Mouse (Mus musculus) C2C12 (cell line): Measurements from ENCODE around the gene Mov10. TPM values are rescaled to one million over a fixed set of nuclear protein-coding genes. Genes with fewer than 3 reads are reported as not detected.

Experiments used
- H3K27me3 ChIP-seq: one replicate; pipeline ENCODE4 v1.6.1; 2011; ENCODE audit not compliant: control insufficient read depth, insufficient read depth, insufficient read length
- H3K36me3 ChIP-seq: one replicate; pipeline ENCODE4 v1.6.1; 2011; ENCODE audit not compliant: control insufficient read depth, insufficient read depth
- H3K4me3 ChIP-seq: one replicate; pipeline ENCODE4 v1.5.1; 2011; ENCODE audit warnings: mild to moderate bottlenecking, control low read depth; ENCODE audit not compliant: poor library complexity, insufficient read depth, severe bottlenecking
- H3K79me2 ChIP-seq: one replicate; pipeline ENCODE4 v1.6.1; 2011; ENCODE audit not compliant: control insufficient read depth, insufficient read depth
- H3K79me3 ChIP-seq: one replicate; pipeline ENCODE4 v1.6.1; 2011; ENCODE audit warnings: low read depth, control low read depth
- H3ac ChIP-seq: one replicate; pipeline ENCODE3; 2011; ENCODE audit warnings: low read depth; ENCODE audit not compliant: control insufficient read depth, insufficient read length
- CEBPB ChIP-seq: IDR thresholded peaks from one replicate; pipeline ENCODE4 v1.6.1; 2011; ENCODE audit warnings: low read depth, mild to moderate bottlenecking, control low read depth, moderate library complexity
- CTCF ChIP-seq: IDR thresholded peaks from one replicate; pipeline ENCODE4 v1.5.1; 2011; ENCODE audit not compliant: control insufficient read depth, insufficient read depth, insufficient read length
- FOSL1 ChIP-seq: IDR thresholded peaks from one replicate; pipeline ENCODE4 v1.8.0; 2011; ENCODE audit warnings: mild to moderate bottlenecking, low read length; ENCODE audit not compliant: poor library complexity, insufficient read depth, severe bottlenecking
- MAX ChIP-seq: IDR thresholded peaks from one replicate; pipeline ENCODE4 v1.6.1; 2011; ENCODE audit warnings: mild to moderate bottlenecking, control low read depth
- MYOD1 ChIP-seq: IDR thresholded peaks from one replicate; pipeline ENCODE4 v1.6.1; 2011; ENCODE audit warnings: low read depth; ENCODE audit not compliant: control insufficient read depth, insufficient read length
- MYOG ChIP-seq: IDR thresholded peaks from one replicate; pipeline ENCODE4 v1.6.1; 2011; ENCODE audit not compliant: control insufficient read depth, insufficient read length; ENCODE audit errors: extremely low read depth
- USF1 ChIP-seq: IDR thresholded peaks from one replicate; pipeline ENCODE4 v1.6.1; 2011; ENCODE audit warnings: low read depth, mild to moderate bottlenecking, control low read depth, moderate library complexity
- polyA plus RNA-seq: library from polyadenylated mRNA; unstranded; fragments of >200 nt; fragmentation: generic; extraction: Trizol; gene quantifications from one replicate; pipeline ENCODE4 v1.2.1, GENCODE M21; 2012; ENCODE audit warnings: missing spikeins

Mov10 gene
- polyA plus RNA-seq, 1 experiment, result 9.3 TPM

DNA sequence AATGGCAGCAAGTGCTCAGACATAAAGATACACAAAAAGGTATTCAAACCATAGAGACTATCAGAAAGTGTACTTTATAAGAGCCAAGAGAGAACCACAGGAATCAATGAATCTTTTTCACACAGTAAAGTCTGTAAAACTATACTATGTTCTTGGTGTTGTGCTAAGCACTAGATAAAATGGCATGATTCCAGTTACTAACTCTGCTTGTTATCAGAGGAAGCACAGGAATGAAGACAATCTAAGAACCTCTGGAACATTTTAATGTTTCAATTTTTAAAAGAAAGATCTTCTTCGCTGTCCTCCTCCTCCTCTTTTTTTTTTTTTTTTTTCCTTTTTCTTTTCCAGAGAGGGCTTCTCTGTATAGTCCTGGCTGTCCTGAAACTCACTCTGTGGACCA lies 40.2 kb upstream of the Mov10 start:
- no peak for TF ChIP-seq FOSL1
- no peak for TF ChIP-seq MAX
- TF ChIP-seq MYOD1, result no peak
- no peak overlapping the region for H3ac ChIP-seq
- peaks cover 95% of the 10 kb centered on the region for H3K79me3 ChIP-seq
- peaks cover 15% of the 10 kb centered on the region for H3K36me3 ChIP-seq
- no peak overlapping the region for H3K4me3 ChIP-seq
- peaks cover 100% of the 10 kb centered on the region for H3K79me2 ChIP-seq
- no peaks in the 10 kb centered on the region for H3K27me3 ChIP-seq

- Histone ChIP-seq H3ac (no peak overlapping the region), H3K79me3 (peaks cover 92% of the 10 kb centered on the region), H3K79me2 (peaks cover 100% of the 10 kb centered on the region), H3K27me3 (no peaks in the 10 kb centered on the region), H3K36me3 (peaks cover 19% of the 10 kb centered on the region), H3K4me3 (no peak overlapping the region)
- TF ChIP-seq MYOG (no peak), CTCF (no peak), USF1 (no peak), FOSL1 (no peak), MYOD1 (no peak), MAX (no peak), CEBPB (no peak)
Observed at GRCm38 (mm10) chr3:104856106-104856505, 37.7 kb upstream of the Mov10 start.

DNA sequence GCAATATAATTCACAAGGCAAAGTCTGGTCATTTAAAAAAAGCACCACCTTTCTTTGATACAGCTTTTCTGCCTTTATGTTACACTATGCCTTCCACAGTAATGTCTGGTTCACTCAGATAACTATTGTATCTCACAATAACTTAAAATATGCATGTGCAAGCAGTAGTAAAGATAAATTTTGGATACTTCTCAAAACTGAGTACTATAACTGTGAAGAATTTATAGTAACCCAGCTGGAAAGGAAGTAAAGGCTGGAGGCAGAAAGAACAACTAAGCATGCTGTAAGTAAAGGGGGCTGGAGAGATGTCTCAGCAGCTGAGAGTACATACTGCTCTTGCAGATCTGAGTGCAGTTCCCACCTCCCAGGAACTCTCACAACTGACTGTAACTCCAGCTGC lies 36.5 kb upstream of the Mov10 start:
- Histone ChIP-seq H3K79me3 (peaks cover 92% of the 10 kb centered on the region), H3ac (no peak overlapping the region), H3K79me2 (peaks cover 100% of the 10 kb centered on the region), H3K4me3 (no peak overlapping the region), H3K36me3 (peaks cover 13% of the 10 kb centered on the region), H3K27me3 (no peaks in the 10 kb centered on the region)
- TF ChIP-seq USF1 (no peak), MYOD1 (no peak), CEBPB (no peak), CTCF (no peak), FOSL1 (no peak), MYOG (no peak), MAX (no peak)

DNA sequence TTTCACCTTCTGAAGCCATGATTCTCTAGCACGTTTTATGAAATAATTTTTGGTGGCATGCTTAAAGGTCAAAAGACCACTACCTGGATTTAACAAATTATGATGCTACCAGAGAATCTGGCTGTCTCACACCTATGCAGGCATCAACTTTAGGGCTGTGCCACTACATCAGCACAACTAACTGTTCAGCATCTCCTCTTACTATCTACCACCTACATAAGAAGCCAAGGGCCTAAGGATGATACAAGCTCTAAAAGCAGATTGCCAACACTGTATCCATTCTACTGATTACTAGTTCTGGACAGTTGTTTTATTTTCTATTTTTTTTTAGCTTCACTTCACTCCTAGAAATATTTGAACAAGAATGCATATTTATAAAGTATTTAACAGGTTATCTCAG lies 36.1 kb upstream of the Mov10 start:
- Histone ChIP-seq H3ac (no peak overlapping the region), H3K4me3 (no peak overlapping the region)

GRCm38 (mm10) chr3:104846601-104847000 lies 28.2 kb upstream of the Mov10 start:
- Histone ChIP-seq H3K4me3 (no peak overlapping the region), H3K36me3 (peaks cover 21% of the 10 kb centered on the region), H3ac (no peak overlapping the region), H3K79me2 (peaks cover 79% of the 10 kb centered on the region), H3K79me3 (peaks cover 59% of the 10 kb centered on the region), H3K27me3 (no peaks in the 10 kb centered on the region)
- TF ChIP-seq MAX, result no peak
- no peak for TF ChIP-seq FOSL1
- no peak for TF ChIP-seq CEBPB
- no peak for TF ChIP-seq MYOD1
- no peak for TF ChIP-seq CTCF
- TF ChIP-seq MYOG, result no peak
- TF ChIP-seq USF1, result no peak

More for the DNA sequence above, 36.1 kb upstream of the Mov10 start:
- TF ChIP-seq CEBPB, result no peak
- TF ChIP-seq CTCF, result no peak
- no peak for TF ChIP-seq MAX
- TF ChIP-seq FOSL1, result no peak
- TF ChIP-seq MYOD1, result no peak
- no peak for TF ChIP-seq USF1
- TF ChIP-seq MYOG, result no peak
- Histone ChIP-seq H3K79me3 (peaks cover 92% of the 10 kb centered on the region), H3K27me3 (no peaks in the 10 kb centered on the region), H3K36me3 (peaks cover 13% of the 10 kb centered on the region), H3K79me2 (peaks cover 100% of the 10 kb centered on the region)

DNA sequence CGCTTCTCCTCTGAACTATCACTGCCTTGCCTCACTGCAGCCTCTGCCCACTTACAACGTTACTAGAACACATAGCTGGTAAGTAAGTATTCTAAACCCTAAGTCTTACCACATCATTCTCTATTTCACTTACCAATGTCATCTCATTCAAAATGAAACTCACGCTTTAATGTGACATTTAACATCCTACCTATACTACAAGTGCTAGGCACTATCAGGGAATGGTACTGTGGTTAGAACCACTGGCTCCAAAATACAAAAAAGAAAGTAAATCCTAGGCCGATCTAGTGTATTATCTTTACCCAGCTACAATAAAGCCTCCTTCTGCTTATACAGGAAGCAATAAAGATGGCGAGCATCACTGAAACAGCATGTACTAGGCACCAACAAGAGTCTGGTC lies 22.7 kb upstream of the Mov10 start:
- H3K36me3 ChIP-seq, result peaks cover 58% of the 10 kb centered on the region
- peaks cover 9% of the 10 kb centered on the region for H3K79me3 ChIP-seq
- no peak overlapping the region for H3ac ChIP-seq
- H3K79me2 ChIP-seq, result peaks cover 23% of the 10 kb centered on the region
- no peaks in the 10 kb centered on the region for H3K27me3 ChIP-seq
- no peak for TF ChIP-seq CTCF
- TF ChIP-seq MYOD1, result no peak
- TF ChIP-seq MYOG, result no peak
- TF ChIP-seq FOSL1, result no peak
- H3K4me3 ChIP-seq, result no peak overlapping the region
